ENCODE assay signal across 8 mouse cellular contexts in the genomic region with DNA sequence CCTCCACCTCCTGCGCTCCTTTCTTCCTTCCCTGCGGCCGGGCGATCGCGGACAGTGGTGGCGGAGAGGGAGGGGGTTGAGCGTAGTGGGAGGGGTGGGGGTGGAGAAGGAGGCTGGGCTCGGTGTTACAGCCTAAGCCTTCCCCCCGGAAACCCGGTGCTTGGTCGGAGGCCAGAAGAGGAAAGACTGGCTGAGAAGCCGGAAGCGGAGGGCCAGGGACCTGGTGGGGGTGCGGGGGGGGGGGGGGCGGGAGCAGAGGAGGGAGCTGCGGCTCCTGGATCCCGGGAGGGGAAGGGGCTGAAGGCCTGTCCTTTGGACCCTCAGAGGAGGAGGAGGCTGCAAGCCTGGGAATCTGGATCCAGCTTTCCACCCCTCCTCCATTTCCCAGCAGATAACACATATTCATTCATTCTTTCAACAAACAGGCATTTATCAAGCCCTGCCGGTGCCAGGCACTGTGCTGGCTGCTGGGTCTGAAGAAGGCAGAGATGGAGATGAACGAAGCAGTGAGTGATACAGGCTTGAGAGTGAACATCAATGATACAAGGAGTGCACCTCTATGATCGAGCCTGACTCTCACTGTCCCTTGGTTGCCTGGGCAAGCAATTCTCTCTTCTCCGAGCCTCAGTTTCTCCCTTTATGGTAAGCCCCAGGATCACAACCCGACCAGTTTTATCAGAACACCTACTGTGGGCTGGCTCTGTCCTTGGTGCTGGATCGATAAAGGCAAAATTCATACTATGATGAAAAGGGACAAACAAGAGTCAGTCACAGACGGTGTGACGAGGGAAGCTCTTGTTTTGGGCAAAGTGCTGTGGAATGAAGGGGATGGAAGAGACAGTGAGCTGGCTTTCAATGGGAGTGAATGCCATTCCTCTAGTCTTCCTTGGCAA. TPM values are rescaled to one million over a fixed set of nuclear protein-coding genes. Genes with fewer than 3 reads are reported as not detected.
DNase-seq lines count a peak whose midpoint lies in the region; ATAC-seq and TF ChIP-seq lines count a peak whose summit lies in the region.

A gene (minus strand): TSS at position 156 of the 893 bp plus-strand sequence.

- peak within 1 kb of the TSS; percentile 74 for H3K4me3 ChIP-seq in embryonic facial prominence, embryonic 12.5 days
- peak within 1 kb of the TSS; percentile 55 for H3K4me3 ChIP-seq in limb, embryonic 14.5 days (replicated peaks; ENCODE audit: low read length)
- H3K4me3 ChIP-seq in midbrain, embryonic 16.5 days (ENCODE audit: low read depth, low read length) = peak within 1 kb of the TSS; percentile 66

- peak; percentile 66; the same call in 1 of the 2 replicates for TF ChIP-seq POLR2A in limb, embryonic 14.5 days (IDR thresholded peaks at IDR 0.05; ENCODE audit: borderline replicate concordance, extremely low read depth, insufficient read depth, insufficient read length)

- ATAC-seq in embryonic facial prominence, embryonic 12.5 days (ENCODE audit: insufficient number of reproducible peaks, insufficient read depth, low FRiP score, low TSS enrichment) = peak; percentile 73
- peak; percentile 94 for ATAC-seq in limb, embryonic 14.5 days (ENCODE audit: low FRiP score, low read depth)
- peak; percentile 88 for ATAC-seq in midbrain, embryonic 16.5 days

- H3K9me3 ChIP-seq in embryonic facial prominence, embryonic 12.5 days = peaks cover 19% of the 10 kb centered on the region
- H3K9me3 ChIP-seq in limb, embryonic 14.5 days (ENCODE audit: control insufficient read depth, low read length) = 0 out of 2 replicates have a peak, but pooled peaks cover 3% of the 10 kb centered on the region
- H3K9me3 ChIP-seq in midbrain, embryonic 16.5 days (replicated peaks; ENCODE audit: control insufficient read depth, low read length, poor library complexity, severe bottlenecking) = no peaks in the 10 kb centered on the region

- peak within 1 kb of the TSS; percentile 71 for H3K4me2 ChIP-seq in embryonic facial prominence, embryonic 12.5 days (replicated peaks)
- H3K4me2 ChIP-seq in limb, embryonic 14.5 days (replicated peaks; ENCODE audit: low read depth, low read length, severe bottlenecking) = peak within 1 kb of the TSS; percentile 81
- peak within 1 kb of the TSS; percentile 91 for H3K4me2 ChIP-seq in midbrain, embryonic 16.5 days (ENCODE audit: low read length)

- peaks cover 32% of the 10 kb centered on the region for H3K36me3 ChIP-seq in embryonic facial prominence, embryonic 12.5 days
- H3K36me3 ChIP-seq in limb, embryonic 14.5 days (ENCODE audit: control insufficient read depth, insufficient read depth, low read length) = peaks cover 24% of the 10 kb centered on the region
- peaks cover 14% of the 10 kb centered on the region for H3K36me3 ChIP-seq in midbrain, embryonic 16.5 days (ENCODE audit: control insufficient read depth, insufficient read depth, low read length)

- WGBS in embryonic facial prominence, embryonic 12.5 days = 4% methylated on average over 17 of the region's 26 CpGs
- WGBS in limb, embryonic 14.5 days = 5% methylated on average over 22 of the region's 26 CpGs
- WGBS in midbrain, embryonic 16.5 days = 3% methylated on average over 13 of the region's 26 CpGs

- peak within 1 kb of the TSS; percentile 85 for H3K9ac ChIP-seq in embryonic facial prominence, embryonic 12.5 days
- H3K9ac ChIP-seq in limb, embryonic 14.5 days (ENCODE audit: low read depth, low read length, severe bottlenecking) = peak within 1 kb of the TSS; percentile 72
- peak within 1 kb of the TSS; percentile 91 for H3K9ac ChIP-seq in midbrain, embryonic 16.5 days (ENCODE audit: low read depth, low read length)

- peaks cover 24% of the 10 kb centered on the region for H3K27me3 ChIP-seq in embryonic facial prominence, embryonic 12.5 days
- peaks cover 16% of the 10 kb centered on the region for H3K27me3 ChIP-seq in limb, embryonic 14.5 days (ENCODE audit: control insufficient read depth, insufficient read depth, low read length)
- no peaks in the 10 kb centered on the region for H3K27me3 ChIP-seq in midbrain, embryonic 16.5 days (ENCODE audit: control insufficient read depth, insufficient read depth, low read depth, low read length)

- H3K27ac ChIP-seq in embryonic facial prominence, embryonic 12.5 days = peak within 1 kb of the TSS; percentile 61
- no peak within 1 kb of the TSS for H3K27ac ChIP-seq in limb, embryonic 14.5 days (replicated peaks; ENCODE audit: low read depth, low read length)
- H3K27ac ChIP-seq in midbrain, embryonic 16.5 days (ENCODE audit: low read length) = peak within 1 kb of the TSS; percentile 85

- peaks cover 28% of the 10 kb centered on the region for H3K4me1 ChIP-seq in embryonic facial prominence, embryonic 12.5 days
- H3K4me1 ChIP-seq in limb, embryonic 14.5 days (ENCODE audit: control insufficient read depth, insufficient read depth, low read length) = peaks cover 17% of the 10 kb centered on the region
- H3K4me1 ChIP-seq in midbrain, embryonic 16.5 days (ENCODE audit: control insufficient read depth, insufficient read depth, low read length) = peaks cover 24% of the 10 kb centered on the region

- peak; percentile 86 for DNase-seq in 3T3-L1 (ENCODE audit: low read depth, low spot score)
- peak; percentile 97 for DNase-seq in adrenal gland, postnatal 10 days
- DNase-seq in heart, adult 8-10 months (ENCODE audit: low spot score) = peak; percentile 88
- peak; percentile 86 to 93 for DNase-seq in kidney, adult 8-10 months
- peak; percentile 92 for DNase-seq in limb, embryonic 14.5 days (ENCODE audit: low spot score)
- peak; percentile 67 to 71 for DNase-seq in spleen, postnatal 36 days (ENCODE audit: low spot score in 2 of 2)

RNA-seq across cellular contexts. Expression of the gene that starts here (rescaled TPM):
- 10 to 100 TPM; 16.0 to 19.9 TPM for total RNA-seq in adrenal gland, postnatal 10 days (2021)
- polyA plus RNA-seq in embryonic facial prominence, embryonic 12.5 days (2016; fragmentation: Nextera tagmentation; extraction: Ambion mirVana) = 43.3 and 46.7 TPM in 2 replicates
- total RNA-seq in heart, adult 8-10 months (2022) = 10 to 100 TPM in 3 of 4 experiments, 1 to 10 TPM in 1; 9.7 to 19.8 (median 11.8) TPM
- 97.6 and 196 TPM in 2 replicates for polyA plus RNA-seq in limb, embryonic 14.5 days (2012; rRNA removed)
- 30.3 and 39.0 TPM in 2 replicates for polyA plus RNA-seq in limb, embryonic 14.5 days (2014; fragmentation: Nextera tagmentation; extraction: Ambion mirVana)
- 56.3 and 69.2 TPM in 2 replicates for polyA plus RNA-seq in midbrain, embryonic 16.5 days (2015; fragmentation: Nextera tagmentation; extraction: Ambion mirVana)
